Mouse (Mus musculus) layer of hippocampus, adult 9-11 months (tissue): Measurements from ENCODE around the gene Bcl2a1d.
A peak's percentile ranks its signal among the peaks of the same experiment; 100 is the strongest.
"Not testable (repeated sequence)": the region's sequence is repeated elsewhere in the genome, so short reads cannot be mapped to it uniquely, and the experiment has no call there.

ENCODE experiments used
- DNase-seq: peaks from one replicate; pipeline ENCODE4 v3.0.0; 2022

Bcl2a1d gene

GRCm38 (mm10) chr9:88731728-88732127, at the start of gene Bcl2a1d:
Gene Bcl2a1d (minus strand): TSS chr9:88731914.
- not testable (repeated sequence) for DNase-seq

GRCm38 (mm10) chr9:88770239-88770638, 38.5 kb upstream of the Bcl2a1d start:
- not testable (repeated sequence) for DNase-seq

- DNase-seq, result not testable (repeated sequence)
These were observed 37.8 kb upstream of the Bcl2a1d start for GRCm38 (mm10) chr9:88769470-88769869.

- DNase-seq, result not testable (repeated sequence)
These were observed 15.0 kb upstream of the Bcl2a1d start for GRCm38 (mm10) chr9:88746687-88747086.

- not testable (repeated sequence) for DNase-seq
These were observed 14.3 kb upstream of the Bcl2a1d start for GRCm38 (mm10) chr9:88746046-88746445.

- DNase-seq, result not testable (repeated sequence)
These were observed 3.6 kb upstream of the Bcl2a1d start for GRCm38 (mm10) chr9:88735289-88735688.

- DNase-seq, result not testable (repeated sequence)
These were observed 1.5 kb upstream of the Bcl2a1d start for GRCm38 (mm10) chr9:88733182-88733581.

- DNase-seq, result not testable (repeated sequence)
These were observed 620 bp upstream of the Bcl2a1d start for GRCm38 (mm10) chr9:88732334-88732733.

GRCm38 (mm10) chr9:88728311-88728710, 3.4 kb downstream of the Bcl2a1d start:
- DNase-seq, result not testable (repeated sequence)

GRCm38 (mm10) chr9:88721628-88722027, 10.1 kb downstream of the Bcl2a1d start:
- not testable (repeated sequence) for DNase-seq

- DNase-seq, result peak; percentile 52
These were observed 11.7 kb downstream of the Bcl2a1d start, which contains the start of gene Mthfsl for GRCm38 (mm10) chr9:88719989-88720537. Gene Mthfsl (minus strand): TSS chr9:88720296.

GRCm38 (mm10) chr9:88719073-88719921, 12.4 kb downstream of the Bcl2a1d start:
- DNase-seq, result peak; percentile 45

GRCm38 (mm10) chr9:88718593-88718992, 13.1 kb downstream of the Bcl2a1d start:
- DNase-seq, result not testable (repeated sequence)

GRCm38 (mm10) chr9:88718140-88718539, 13.6 kb downstream of the Bcl2a1d start:
- DNase-seq, result peak; percentile 49

- DNase-seq, result not testable (repeated sequence)
These were observed 17.2 kb downstream of the Bcl2a1d start for GRCm38 (mm10) chr9:88714515-88714914.

GRCm38 (mm10) chr9:88712164-88712749, 19.5 kb downstream of the Bcl2a1d start:
- not testable (repeated sequence) for DNase-seq

- not testable (repeated sequence) for DNase-seq
These were observed 20.7 kb downstream of the Bcl2a1d start for GRCm38 (mm10) chr9:88710910-88711438.

GRCm38 (mm10) chr9:88710439-88710838, 21.3 kb downstream of the Bcl2a1d start:
- not testable (repeated sequence) for DNase-seq

GRCm38 (mm10) chr9:88709794-88710193, 21.9 kb downstream of the Bcl2a1d start:
- peak; percentile 78 for DNase-seq

- DNase-seq, result no peak
These were observed 22.4 kb downstream of the Bcl2a1d start for GRCm38 (mm10) chr9:88709304-88709703.

GRCm38 (mm10) chr9:88706700-88707099, 25.0 kb downstream of the Bcl2a1d start:
- no peak for DNase-seq

- not testable (repeated sequence) for DNase-seq
These were observed 26.6 kb downstream of the Bcl2a1d start for GRCm38 (mm10) chr9:88705157-88705556.

- not testable (repeated sequence) for DNase-seq
These were observed 33.0 kb downstream of the Bcl2a1d start for GRCm38 (mm10) chr9:88698746-88699145.
